Mouse (Mus musculus) ES-E14 (cell line): ENCODE measurements around the gene Nfic. TPM values are rescaled to one million over a fixed set of nuclear protein-coding genes. Genes with fewer than 3 reads are reported as not detected.

ENCODE experiments used
- DNase-seq: peaks from one replicate; pipeline ENCODE4 v3.0.0-alpha.2; 2013; ENCODE audit warnings: low read depth, low spot score
- H3K27ac ChIP-seq: 2 replicates; pipeline ENCODE4 v1.5.1; 2012; ENCODE audit warnings: low read depth, mild to moderate bottlenecking, low read length, moderate library complexity, mixed read lengths; ENCODE audit not compliant: poor library complexity, insufficient read depth, severe bottlenecking
- H3K36me3 ChIP-seq: 2 replicates; pipeline ENCODE4 v1.6.1; 2012; ENCODE audit warnings: mild to moderate bottlenecking, low read length, moderate library complexity, mixed read lengths; ENCODE audit not compliant: control insufficient read depth, poor library complexity, insufficient read depth, severe bottlenecking
- H3K4me1 ChIP-seq, 2 experiments: fragments of 150-350 bp in 1 of 2; sonication (generic) in 1 of 2; 2 replicates each; pipeline ENCODE4 v1.6.1; 2012; ENCODE audit warnings: low read length in 2 of 2, mild to moderate bottlenecking in 1 of 2, mixed read lengths in 1 of 2; ENCODE audit not compliant: control insufficient read depth in 2 of 2, insufficient read depth in 2 of 2, poor library complexity in 1 of 2
- H3K4me3 ChIP-seq, 2 experiments: fragments of 150-350 bp in 1 of 2; sonication (generic) in 1 of 2; 2 replicates each; pipeline ENCODE4 v1.5.1; 2012; ENCODE audit warnings: low read length in 2 of 2, low read depth in 1 of 2, mild to moderate bottlenecking in 1 of 2, mixed read lengths in 1 of 2; ENCODE audit not compliant: insufficient read depth in 1 of 2, poor library complexity in 1 of 2, severe bottlenecking in 1 of 2
- H3K9ac ChIP-seq: 2 replicates; pipeline ENCODE4 v1.6.1; 2012; ENCODE audit warnings: low read depth, mild to moderate bottlenecking, low read length, mixed read lengths; ENCODE audit not compliant: poor library complexity, insufficient read depth, severe bottlenecking
- H3K9me3 ChIP-seq: fragments of 150-350 bp; sonication (generic); 2 replicates; pipeline ENCODE4 v1.6.1; 2012; ENCODE audit warnings: low read depth, mild to moderate bottlenecking, low read length; ENCODE audit not compliant: control insufficient read depth, insufficient read depth
- CHD2 ChIP-seq: IDR thresholded peaks from 2 replicates; pipeline ENCODE4 v1.6.1; 2014; ENCODE audit warnings: mild to moderate bottlenecking, low read depth, low read length, inconsistent platforms
- HCFC1 ChIP-seq: IDR thresholded peaks from 2 replicates; pipeline ENCODE4 v1.6.1; 2012; ENCODE audit warnings: low read length, inconsistent platforms, borderline replicate concordance; ENCODE audit not compliant: insufficient read depth
- MAFK ChIP-seq: IDR thresholded peaks from 2 replicates; pipeline ENCODE4 v1.6.1; 2014; ENCODE audit warnings: mild to moderate bottlenecking, low read depth, low read length, inconsistent platforms; ENCODE audit not compliant: insufficient read depth
- ZC3H11A ChIP-seq: IDR thresholded peaks from 2 replicates; pipeline ENCODE4 v1.6.1; 2012; ENCODE audit warnings: low read depth, mild to moderate bottlenecking, inconsistent platforms, low read length, borderline replicate concordance
- ZNF384 ChIP-seq: IDR thresholded peaks from 2 replicates; pipeline ENCODE4 v1.6.1; 2012; ENCODE audit warnings: low read depth, low read length, inconsistent platforms
- in situ Hi-C, 2 experiments: fragments of 600-800 bp; cut with MboI; formaldehyde crosslinking; loops; one replicate each; pipeline ENCODE4 v1.15.1; 2025; ENCODE audit warnings: low sequenced_read_pairs in 2 of 2, inconsistent platforms in 1 of 2; ENCODE audit not compliant: unreplicated experiment in 2 of 2
- total RNA-seq: library from RNA; depleted of rRNA; stranded (reverse); fragments of 300-350 nt; gene quantifications from 2 replicates; pipeline ENCODE4 v1.2.3, GENCODE M21; 2012

Gene Nfic
- total RNA-seq, 1 experiment, result 4.9 TPM

- H3K27ac ChIP-seq, result no peak overlapping the region; the same call in 1 of the 2 replicates
- no peak for DNase-seq
- in situ Hi-C loops, result no loop called here
- TF ChIP-seq MAFK (peak; percentile 52; the same call in 1 of the 2 replicates), ZC3H11A (no peak)
- peak overlapping the region; percentile 46; the same call in 1 of the 2 replicates for H3K9ac ChIP-seq
- peak overlapping the region in 1 of 2 experiments; percentile 10; a peak in 1 of 4 replicates for H3K4me3 ChIP-seq
- H3K9me3 ChIP-seq, result no peaks in the 10 kb centered on the region
- H3K4me1 ChIP-seq, result peaks cover 6 to 15% of the 10 kb centered on the region in 2 experiments; a peak in 2 of 4 replicates
- peaks cover 39% of the 10 kb centered on the region for H3K36me3 ChIP-seq
Measured at GRCm38 (mm10) chr10:81375322-81375721, 80.1 kb downstream of the Nfic start.

GRCm38 (mm10) chr10:81367207-81367495 lies 88.3 kb downstream of the Nfic start:
- H3K27ac ChIP-seq, result no peak overlapping the region
- H3K4me3 ChIP-seq, result no peak overlapping the region
- TF ChIP-seq ZC3H11A (no peak), CHD2 (no peak), HCFC1 (no peak), ZNF384 (no peak), MAFK (no peak)
- peaks cover 0 to 37% of the 10 kb centered on the region in 2 experiments; a peak in 3 of 4 replicates for H3K4me1 ChIP-seq
- no peak for DNase-seq
- peaks cover 68% of the 10 kb centered on the region for H3K36me3 ChIP-seq
- no peak overlapping the region for H3K9ac ChIP-seq
- no peaks in the 10 kb centered on the region for H3K9me3 ChIP-seq
- in situ Hi-C loops, result no loop called here

GRCm38 (mm10) chr10:81366477-81367206 lies 88.8 kb downstream of the Nfic start:
- Histone ChIP-seq H3K36me3 (peaks cover 71% of the 10 kb centered on the region), H3K4me3 (no peak overlapping the region), H3K27ac (no peak overlapping the region), H3K9me3 (no peaks in the 10 kb centered on the region), H3K4me1 (peaks cover 0 to 40% of the 10 kb centered on the region in 2 experiments; a peak in 3 of 4 replicates), H3K9ac (no peak overlapping the region)
- in situ Hi-C loops, result no loop called here
- DNase-seq, result no peak
- TF ChIP-seq ZC3H11A (no peak), HCFC1 (no peak), ZNF384 (no peak), CHD2 (no peak), MAFK (no peak)

GRCm38 (mm10) chr10:81365672-81366476 lies 89.6 kb downstream of the Nfic start, which contains the start of gene 4930404N11Rik:
4930404N11Rik (minus strand) TSS chr10:81365816.
- in situ Hi-C loops, result no loop called here
- peaks cover 0 to 41% of the 10 kb centered on the region in 2 experiments; a peak in 3 of 4 replicates for H3K4me1 ChIP-seq
- DNase-seq, result no peak
- H3K4me3 ChIP-seq, result peak within 1 kb of the TSS in 1 of 2 experiments; percentile 10; a peak in 1 of 4 replicates
- H3K9me3 ChIP-seq, result no peaks in the 10 kb centered on the region
- H3K9ac ChIP-seq, result peak within 1 kb of the TSS; percentile 5; the same call in 1 of the 2 replicates
- no peak within 1 kb of the TSS; the same call in 1 of the 2 replicates for H3K27ac ChIP-seq
- peaks cover 71% of the 10 kb centered on the region for H3K36me3 ChIP-seq
- TF ChIP-seq MAFK (no peak), ZNF384 (no peak), HCFC1 (no peak), ZC3H11A (no peak), CHD2 (no peak)
